Mouse (Mus musculus) heart, adult 18-20 months (tissue): ENCODE measurements around the gene Poln. TPM values are rescaled to one million over a fixed set of nuclear protein-coding genes. Genes with fewer than 3 reads are reported as not detected.

Experiments
- DNase-seq, 2 experiments: peaks; one replicate each; pipeline ENCODE4 v3.0.0; 2021 to 2022; ENCODE audit warnings: mixed read lengths in 1 of 2
- long read RNA-seq, 2 experiments: library from polyadenylated mRNA; stranded (forward); transcript quantifications; one replicate each; pipeline ENCODE4 v2.0.0; 2021
- total RNA-seq, 2 experiments: library from RNA; stranded (reverse); gene quantifications; 2 replicates each; pipeline ENCODE4 v1.2.3; 2021

Gene Poln
- total RNA-seq = 10 to 100 TPM; 10.9 to 13.0 TPM
- long read RNA-seq, experiment 1, partial matches to known transcripts = 1 of 4 reads
- long read RNA-seq, experiment 1, other reads (novel, unspliced or antisense) = 3 of 4 reads
- long read RNA-seq, experiment 2, partial matches to known transcripts = 1 of 3 reads
- long read RNA-seq, experiment 2, other reads (novel, unspliced or antisense) = 2 of 3 reads

GRCm38 (mm10) chr5:34168950-34169891, at the start of gene Poln, which contains the start of gene Haus3:
Poln (minus strand) TSS chr5:34169448.
Haus3 (minus strand) TSS chr5:34169527.
- peak; percentile 97 to 99 for DNase-seq

DNA sequence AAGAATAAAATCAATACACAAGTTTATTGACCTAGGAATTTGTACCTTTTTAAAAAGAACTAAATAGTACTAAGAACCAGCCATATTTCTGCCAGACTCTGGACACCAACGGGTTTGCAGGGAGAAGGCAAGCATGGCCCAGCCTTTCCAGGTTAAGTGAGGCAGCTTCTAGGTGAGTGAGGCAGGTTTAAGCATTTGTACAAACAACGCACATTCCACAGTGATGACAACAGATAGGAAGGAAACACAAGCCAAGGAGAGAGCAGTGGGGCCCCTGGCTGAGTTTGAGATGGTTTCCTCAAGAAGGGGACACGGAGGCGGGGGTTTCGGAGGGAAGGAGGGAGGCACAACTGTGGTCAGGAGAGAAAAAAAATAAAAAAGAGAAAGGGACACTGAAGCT, 49.4 kb upstream of the Poln start:
- no peak for DNase-seq

GRCm38 (mm10) chr5:34217756-34218155, 48.5 kb upstream of the Poln start:
- DNase-seq = peak in 1 of 2 experiments; percentile 30

DNA sequence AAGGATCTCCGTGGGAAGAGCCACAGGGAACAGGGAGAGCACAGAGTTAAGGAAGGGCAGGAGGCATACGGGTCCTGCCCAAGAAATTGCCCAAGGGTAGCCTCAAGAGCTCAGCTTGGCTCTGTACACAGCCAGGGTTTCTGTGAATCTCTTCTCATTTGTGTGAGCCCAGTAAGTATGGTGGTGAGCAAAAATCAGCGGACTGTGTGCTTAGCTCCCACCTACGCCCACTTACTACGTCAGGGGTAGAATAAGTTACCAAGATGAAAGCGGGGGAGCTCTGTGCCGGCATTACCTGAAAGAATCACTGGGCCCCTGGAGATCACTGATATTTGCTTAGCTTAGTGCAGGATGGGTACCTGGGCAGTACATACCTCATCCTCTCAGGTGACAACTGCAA, 46.8 kb upstream of the Poln start:
- no peak for DNase-seq

DNA sequence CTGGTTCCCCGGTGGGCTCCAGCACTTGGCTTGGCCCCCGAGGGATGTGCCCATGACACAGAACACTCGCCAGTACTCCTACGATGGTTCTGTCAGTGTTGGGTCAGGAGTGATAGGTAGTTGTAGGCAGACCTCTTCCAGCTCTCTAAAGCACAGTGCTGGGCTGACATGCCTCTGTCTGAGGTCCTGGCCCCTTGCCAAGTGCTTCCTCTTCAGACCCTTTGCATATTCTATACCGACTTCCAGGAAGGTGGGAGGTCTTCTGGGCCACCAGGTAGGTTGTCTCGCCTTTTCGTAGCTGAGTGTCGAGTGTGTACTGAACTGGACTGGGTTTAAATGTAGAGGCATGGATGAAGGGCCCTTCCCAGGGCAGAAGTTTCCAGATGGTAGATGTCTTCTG, 44.4 kb upstream of the Poln start:
- DNase-seq = no peak

DNA sequence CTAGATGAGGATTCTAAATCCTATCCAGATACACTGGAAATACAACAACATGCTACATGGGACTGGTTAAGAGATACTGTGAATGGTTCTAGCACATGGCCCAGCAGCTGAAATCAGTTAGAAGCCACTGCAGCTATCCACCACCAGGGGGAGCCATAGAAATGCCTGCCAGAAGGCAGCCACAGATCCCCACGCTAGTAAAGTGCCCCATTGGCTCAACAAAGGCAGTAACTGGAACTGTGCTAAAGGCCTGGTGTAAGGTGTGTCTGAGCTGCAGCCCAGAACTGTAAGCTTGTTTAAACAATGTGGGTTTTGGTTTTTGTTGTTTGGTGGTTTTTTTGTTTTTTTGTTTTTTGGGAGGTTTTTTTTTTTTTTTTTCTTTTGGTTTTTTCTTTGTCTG, 41.0 kb upstream of the Poln start:
- DNase-seq = peak; percentile 81 to 87

GRCm38 (mm10) chr5:34207503-34207902, 38.3 kb upstream of the Poln start:
- DNase-seq = no peak

- DNase-seq = no peak
Observed at GRCm38 (mm10) chr5:34205788-34206187, 36.5 kb upstream of the Poln start.

DNA sequence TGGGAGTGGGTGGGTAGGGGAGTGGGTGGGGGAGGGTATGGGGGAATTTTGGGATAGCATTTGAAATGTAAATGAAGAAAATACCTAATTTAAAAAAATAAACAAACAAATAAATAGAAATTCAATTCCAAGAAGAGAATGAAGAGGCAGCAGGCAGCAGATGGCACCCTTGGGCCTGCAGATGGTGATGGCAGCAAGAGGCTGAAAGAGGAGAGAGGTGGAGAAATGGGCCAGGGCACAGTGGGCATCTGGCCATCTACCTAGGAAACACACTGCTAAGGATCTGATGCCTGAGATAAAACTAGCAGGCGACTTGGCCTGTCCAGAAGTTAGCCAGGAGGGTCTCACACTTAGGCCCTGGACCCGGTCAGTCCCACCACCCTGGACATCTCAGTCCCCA, 35.7 kb upstream of the Poln start:
- no peak for DNase-seq

- DNase-seq = no peak
Observed at GRCm38 (mm10) chr5:34202006-34202405, 32.8 kb upstream of the Poln start.

DNA sequence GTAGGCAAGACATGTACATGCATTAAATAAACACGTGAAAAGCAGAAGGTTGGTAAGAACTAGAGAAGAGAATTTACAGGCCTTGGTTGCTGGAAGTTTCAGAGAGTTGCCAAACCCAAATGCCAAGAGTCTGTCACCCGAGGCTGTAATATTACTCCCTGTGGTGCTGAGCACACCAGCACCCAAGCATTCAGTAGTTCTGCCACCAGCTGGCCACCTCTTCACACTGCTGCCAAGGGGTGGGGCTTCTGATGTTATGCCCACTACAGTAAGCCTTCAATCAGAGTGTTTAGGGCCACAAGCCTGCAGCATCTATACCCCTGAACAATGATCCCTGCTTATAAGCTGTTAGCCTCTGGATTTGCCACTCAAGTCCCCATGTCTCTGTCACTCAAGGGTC, 32.1 kb upstream of the Poln start:
- DNase-seq = no peak

DNA sequence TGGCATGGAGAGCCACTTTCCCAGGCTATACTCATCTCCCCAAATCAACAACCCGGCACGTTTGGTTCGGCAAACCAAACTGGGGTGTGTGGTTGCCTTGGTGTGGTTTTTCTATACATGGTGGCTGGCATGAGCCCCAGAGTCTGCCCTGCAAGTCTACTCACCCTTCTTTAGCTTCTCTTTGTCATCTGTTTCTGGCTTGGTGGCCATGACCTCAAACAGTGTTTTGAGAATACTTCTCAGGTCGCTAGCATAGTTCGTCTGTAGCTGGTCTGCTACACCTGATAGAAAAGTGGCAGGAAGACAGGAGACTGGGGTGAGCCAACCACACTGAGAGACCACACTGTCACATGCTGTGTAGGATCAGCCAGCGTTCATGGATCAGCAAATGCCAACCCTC, 29.4 kb upstream of the Poln start:
- no peak for DNase-seq

DNA sequence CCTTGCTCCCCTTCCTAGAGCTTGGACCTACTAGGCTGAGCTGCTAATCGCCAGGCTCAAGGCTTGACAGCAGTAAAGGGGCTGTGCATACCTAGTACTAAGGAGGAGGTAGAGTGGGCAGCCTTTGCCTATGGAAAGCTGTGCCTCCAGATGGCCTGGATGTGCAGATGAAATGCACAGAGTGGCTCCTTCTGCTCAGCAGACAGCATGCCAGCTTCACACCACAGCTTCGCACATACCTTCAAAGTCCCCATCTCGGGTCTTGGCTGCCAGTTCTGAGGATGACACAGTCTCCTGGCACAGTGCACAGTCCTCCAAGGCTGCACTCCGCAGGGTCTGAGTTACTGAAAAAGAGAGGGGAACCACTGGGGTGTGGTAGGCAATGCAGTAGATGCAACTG, 28.0 kb upstream of the Poln start:
- no peak for DNase-seq

DNA sequence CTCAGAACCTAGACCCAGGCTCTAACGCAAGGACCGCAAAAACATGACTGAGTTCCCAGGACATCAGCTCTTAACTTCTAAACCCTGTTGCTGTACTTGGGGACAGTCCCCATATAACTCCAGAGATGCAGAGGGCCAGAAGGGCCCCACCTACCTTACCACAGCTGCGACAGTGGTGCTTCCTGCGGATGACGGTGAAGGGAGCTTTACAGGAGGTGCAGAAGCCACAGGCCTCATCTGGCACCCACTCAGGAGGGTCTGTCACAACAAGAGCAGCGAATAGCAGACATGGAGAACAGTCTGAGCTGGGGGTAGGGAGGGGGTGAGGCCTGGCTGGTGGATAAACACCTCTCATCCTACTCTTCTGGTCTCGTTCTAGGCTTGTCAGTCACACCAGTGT, 27.2 kb upstream of the Poln start:
- no peak for DNase-seq

- no peak for DNase-seq
Observed at GRCm38 (mm10) chr5:34195786-34196185, 26.5 kb upstream of the Poln start.

DNA sequence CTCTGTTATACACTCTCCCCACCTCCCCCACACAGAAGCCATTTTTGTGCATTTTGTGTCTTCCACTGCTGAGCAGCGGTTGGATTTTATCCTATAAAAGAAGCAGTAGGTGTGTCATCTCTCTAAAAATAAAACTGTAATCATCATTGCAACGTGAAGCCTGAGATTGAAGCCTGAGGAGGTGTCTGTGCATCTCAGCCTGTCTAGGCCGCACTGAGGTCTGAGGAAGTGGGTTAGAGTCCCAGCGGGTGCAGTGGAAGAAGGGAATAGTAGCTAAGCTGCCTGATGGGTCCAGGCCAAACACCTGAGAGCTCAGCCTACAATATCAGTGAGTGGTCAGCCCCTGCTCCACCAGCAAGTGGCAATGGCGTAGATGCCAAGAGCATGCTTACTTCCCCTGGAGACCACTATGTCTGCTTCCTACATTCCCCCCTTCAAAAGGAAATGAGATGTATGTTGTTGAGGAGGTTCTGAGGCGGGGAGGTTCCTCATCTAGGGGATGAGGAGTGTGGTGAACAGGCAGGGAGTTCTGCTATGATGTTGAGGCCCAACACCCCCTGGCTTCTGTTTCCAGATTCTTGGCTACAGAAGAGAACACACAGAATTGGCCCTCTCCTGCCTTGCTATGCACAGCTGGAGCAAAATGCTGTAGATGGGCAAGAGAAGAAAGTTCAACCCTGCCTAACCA, 25.9 kb upstream of the Poln start:
- DNase-seq = no peak

DNA sequence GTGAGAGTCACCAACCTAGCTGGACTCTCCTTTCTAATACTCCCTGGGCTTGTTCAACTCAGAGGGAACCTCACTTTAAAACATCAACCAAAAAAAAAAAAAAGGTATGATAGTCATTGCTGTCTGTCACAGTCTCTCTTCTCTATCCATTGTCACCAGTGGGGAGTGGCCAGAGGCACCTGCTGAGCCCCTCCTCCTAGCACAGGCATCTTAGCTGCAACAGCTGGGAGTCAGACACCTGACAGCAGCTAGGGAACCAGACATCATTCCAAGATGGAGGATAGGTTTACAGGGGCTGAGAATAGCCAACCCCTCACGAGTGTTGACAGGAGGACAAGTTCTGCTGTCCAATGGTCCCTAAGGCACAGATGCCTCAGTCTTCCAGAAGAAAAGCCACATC, 25.2 kb upstream of the Poln start:
- DNase-seq = no peak

GRCm38 (mm10) chr5:34191843-34192242, 22.6 kb upstream of the Poln start:
- DNase-seq = no peak

GRCm38 (mm10) chr5:34191021-34191420, 21.8 kb upstream of the Poln start:
- peak in 1 of 2 experiments; percentile 64 for DNase-seq

- no peak for DNase-seq
Observed at GRCm38 (mm10) chr5:34189521-34189920, 20.3 kb upstream of the Poln start.

DNA sequence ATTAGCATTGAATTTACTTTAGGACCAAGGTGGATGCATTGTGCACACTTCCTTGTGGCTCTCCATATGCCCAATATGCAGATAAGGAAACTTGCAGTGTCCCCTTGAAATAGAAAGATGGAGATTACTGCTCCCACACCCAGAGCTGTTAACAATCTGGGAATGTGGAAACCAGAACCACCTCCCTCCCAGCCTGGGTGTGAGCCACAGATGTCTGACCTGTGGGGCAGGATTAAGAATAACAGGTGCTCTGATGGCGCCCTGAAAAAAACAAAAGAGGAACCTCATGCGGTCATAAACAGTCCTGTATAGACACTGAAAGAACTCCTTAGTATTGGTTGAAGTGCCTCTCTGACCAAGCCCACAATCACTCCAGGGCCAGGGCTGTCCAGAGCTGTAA, 19.6 kb upstream of the Poln start:
- no peak for DNase-seq

DNA sequence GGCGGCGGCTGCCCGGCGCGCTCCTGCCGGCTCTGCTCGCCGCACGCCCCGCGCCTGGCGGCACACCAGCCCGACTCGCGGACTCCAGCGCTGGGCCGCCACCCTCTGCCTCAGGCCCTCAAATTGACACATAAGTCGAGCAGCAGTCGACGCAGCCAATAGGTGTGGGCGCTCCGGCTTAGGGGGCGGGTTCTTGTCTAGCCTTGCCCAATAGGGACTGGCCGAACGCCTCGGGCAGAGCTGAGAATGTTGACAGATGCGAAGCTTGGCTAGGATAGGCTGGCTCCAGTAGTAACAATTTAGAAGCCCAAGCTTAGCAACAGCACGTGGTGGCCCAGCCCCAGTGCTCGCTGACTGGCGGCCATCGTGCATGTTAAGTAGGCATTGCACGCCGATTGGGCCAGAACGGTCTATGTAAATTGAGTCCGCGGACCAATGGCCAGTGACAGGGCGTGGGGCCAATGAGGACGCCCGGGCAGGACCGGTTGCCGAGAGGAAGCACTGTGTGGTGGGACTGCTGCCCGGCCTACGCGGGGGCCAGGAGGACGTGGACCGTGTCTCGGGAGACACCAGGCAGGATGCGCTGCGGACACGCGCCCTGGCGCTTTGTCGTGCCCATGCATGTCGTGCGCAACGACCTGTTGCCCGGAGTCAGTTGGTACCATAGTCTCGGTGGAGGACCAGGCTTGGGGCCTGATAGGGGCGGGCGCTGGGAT, 18.5 kb upstream of the Poln start, which contains the start of gene Mxd4:
Mxd4 (minus strand) TSS at position 120 of the 716 bp plus-strand sequence.
- DNase-seq = peak; percentile 99 to 100
